In genomic region chr5:124761011-124761410, GRCm38 (mm10) we compare ENCODE assay signal across 10 mouse cellular contexts. TPM values are rescaled to one million over a fixed set of nuclear protein-coding genes. Genes with fewer than 3 reads are reported as not detected.
DNase-seq lines count a peak whose midpoint lies in the region; ATAC-seq and TF ChIP-seq lines count a peak whose summit lies in the region.
"Had no signal": no experiment of that assay in that cellular context is flagged by ENCODE, and none has a peak within 500 bp of the region (broad histone marks: within the 10 kb centered on the region; RNA-seq: fewer than 3 reads in every experiment).

No protein-coding gene starts in this region.

- no peak overlapping the region for H3K4me3 ChIP-seq in bone marrow, adult 2 months (replicated peaks; ENCODE audit: control insufficient read depth, low read depth, low read length)
- H3K4me3 ChIP-seq: embryonic facial prominence, embryonic 13.5 days; hindbrain, embryonic 13.5 days had no signal

- no peak overlapping the region for H3K27ac ChIP-seq in bone marrow, adult 2 months (ENCODE audit: control insufficient read depth, insufficient read depth, low read depth, low read length, poor library complexity)
- H3K27ac ChIP-seq: embryonic facial prominence, embryonic 13.5 days; hindbrain, embryonic 13.5 days had no signal

- TF ChIP-seq POLR2A in bone marrow, adult 2 months (IDR thresholded peaks at IDR 0.05; ENCODE audit: borderline replicate concordance, control insufficient read depth, low read depth, low read length): no peak

- peak; percentile 53 for TF ChIP-seq CTCF in bone marrow, adult 2 months (IDR thresholded peaks at IDR 0.05; ENCODE audit: control insufficient read depth, insufficient read depth, low read length)

- H3K4me1 ChIP-seq in bone marrow, adult 2 months (ENCODE audit: control insufficient read depth, insufficient read depth, low read length): no peaks in the 10 kb centered on the region
- H3K4me1 ChIP-seq: embryonic facial prominence, embryonic 13.5 days; hindbrain, embryonic 13.5 days had no signal

- DNase-seq in adrenal gland, adult (ENCODE audit: inconsistent age in 2 of 2, low spot score in 1 of 2): peak; percentile 41 to 63
- DNase-seq in adrenal gland, adult 8-10 months: no peak
- peak; percentile 29 to 32 for DNase-seq in kidney, postnatal 4 days
- no peak for DNase-seq in kidney, postnatal 25 days
- peak; percentile 42 for DNase-seq in 416B (ENCODE audit: low read depth)
- no peak for DNase-seq in urinary bladder, postnatal 4 days (ENCODE audit: low spot score in 2 of 2)

- no peak for ATAC-seq in activated CD4-positive, CD25-positive, alpha-beta regulatory T cell, adult 4 months

- 53% methylated on average over 18 of the region's 18 CpGs for WGBS in bone marrow, adult 2 months

RNA-seq across cellular contexts. Expression of gene Dnah10, which starts 36.1 kb away (rescaled TPM):
- 10 to 100 TPM in 1 of 4 experiments, 1 to 10 TPM in 3; 1.7 to 10.5 (median 5.8) TPM for total RNA-seq in adrenal gland, adult 8-10 months (2022)
- polyA plus RNA-seq in bone marrow, adult 2 months (2011; ENCODE audit: insufficient read depth, insufficient read length, low replicate concordance, missing spikeins): 0.09 TPM in 1 of 2 replicates, not detected in the other
- not detected for polyA plus RNA-seq in activated CD4-positive, CD25-positive, alpha-beta regulatory T cell, adult 4 months (2017; shearing (Covaris generic))

Comparison
In these comparisons a context has a peak if more than half of its experiments do, and no peak if none do; other contexts are left out.
1. DNase-seq: peak in adrenal gland, adult (2 of 2), kidney, postnatal 4 days (2 of 2) and 416B (single experiment); none in adrenal gland, adult 8-10 months (single experiment), kidney, postnatal 25 days (0 of 2) and urinary bladder, postnatal 4 days (0 of 2).